Mouse (Mus musculus) embryonic fibroblast, embryonic 13.5 days (primary cell): ENCODE data around the gene Nudt17. TPM values are rescaled to one million over a fixed set of nuclear protein-coding genes. Genes with fewer than 3 reads are reported as not detected.

Source experiments
- H3K27ac ChIP-seq: 2 replicates; pipeline ENCODE4 v1.5.1; 2012; ENCODE audit warnings: low read length, control low read depth, inconsistent platforms; ENCODE audit not compliant: insufficient read depth
- H3K4me1 ChIP-seq: 2 replicates; pipeline ENCODE4 v1.6.1; 2011; ENCODE audit warnings: low read length; ENCODE audit not compliant: control insufficient read depth, insufficient read depth
- H3K4me3 ChIP-seq: 2 replicates; pipeline ENCODE4 v1.5.1; 2011; ENCODE audit warnings: mild to moderate bottlenecking, control low read depth, low read length; ENCODE audit not compliant: insufficient read depth
- CTCF ChIP-seq: IDR thresholded peaks from 2 replicates; pipeline ENCODE4 v1.5.1; 2011; ENCODE audit warnings: mild to moderate bottlenecking, control low read depth, low read length, moderate library complexity, borderline replicate concordance; ENCODE audit not compliant: insufficient read depth
- POLR2A ChIP-seq: IDR thresholded peaks from 2 replicates; pipeline ENCODE4 v1.6.1; 2011; ENCODE audit warnings: low read depth, mild to moderate bottlenecking, control low read depth, low read length, moderate library complexity
- polyA plus RNA-seq: library from polyadenylated mRNA; stranded (reverse); fragments of >200 nt; gene quantifications from 2 replicates; pipeline ENCODE4 v1.2.4, GENCODE M21; 2011; ENCODE audit warnings: low read depth; ENCODE audit not compliant: missing spikeins, insufficient read length

Nudt17 gene
- polyA plus RNA-seq, 1 experiment = 4.4 TPM

- TF ChIP-seq CTCF = no peak
- no peak for TF ChIP-seq POLR2A
- H3K27ac ChIP-seq = no peak overlapping the region
- no peak overlapping the region for H3K4me3 ChIP-seq
- H3K4me1 ChIP-seq = peaks cover 6% of the 10 kb centered on the region; the same call in 1 of the 2 replicates
Measured at GRCm38 (mm10) chr3:96730785-96731184, 22.4 kb upstream of the Nudt17 start.

GRCm38 (mm10) chr3:96729403-96729784 lies 21.0 kb upstream of the Nudt17 start:
- Histone ChIP-seq H3K4me3 (no peak overlapping the region; the same call in 1 of the 2 replicates), H3K4me1 (peaks cover 6% of the 10 kb centered on the region; the same call in 1 of the 2 replicates), H3K27ac (no peak overlapping the region)
- no peak for TF ChIP-seq POLR2A

GRCm38 (mm10) chr3:96728634-96729402 lies 20.5 kb upstream of the Nudt17 start:
- H3K27ac ChIP-seq = peak overlapping the region; percentile 70
- H3K4me1 ChIP-seq = peaks cover 6% of the 10 kb centered on the region; the same call in 1 of the 2 replicates
- peak overlapping the region; percentile 88 for H3K4me3 ChIP-seq
- TF ChIP-seq POLR2A = no peak
- TF ChIP-seq CTCF = no peak

- Histone ChIP-seq H3K4me1 (peaks cover 6% of the 10 kb centered on the region; the same call in 1 of the 2 replicates), H3K27ac (peak overlapping the region; percentile 70), H3K4me3 (peak overlapping the region; percentile 88)
- TF ChIP-seq CTCF (no peak), POLR2A (no peak)
Measured at GRCm38 (mm10) chr3:96727828-96728633, 19.7 kb upstream of the Nudt17 start.

GRCm38 (mm10) chr3:96727343-96727827 lies 19.0 kb upstream of the Nudt17 start, which contains the start of the genes Polr3c and Rnf115:
Gene Polr3c (minus strand): TSS chr3:96727628.
Gene Rnf115 (plus strand): TSS chr3:96727664.
- TF ChIP-seq CTCF = no peak
- peak; percentile 81 for TF ChIP-seq POLR2A
- Histone ChIP-seq H3K27ac (peak within 1 kb of the TSS; percentile 70), H3K4me3 (peak within 1 kb of the TSS; percentile 94), H3K4me1 (peaks cover 6% of the 10 kb centered on the region; the same call in 1 of the 2 replicates)

GRCm38 (mm10) chr3:96719173-96719572 lies 10.8 kb upstream of the Nudt17 start:
- Histone ChIP-seq H3K4me1 (no peaks in the 10 kb centered on the region), H3K27ac (no peak overlapping the region)

GRCm38 (mm10) chr3:96715854-96716253 lies 7.5 kb upstream of the Nudt17 start:
- TF ChIP-seq POLR2A = no peak
- Histone ChIP-seq H3K4me1 (no peaks in the 10 kb centered on the region), H3K4me3 (no peak overlapping the region), H3K27ac (no peak overlapping the region)

More at GRCm38 (mm10) chr3:96719173-96719572, 10.8 kb upstream of the Nudt17 start:
- TF ChIP-seq CTCF (peak; percentile 39; the same call in 1 of the 2 replicates), POLR2A (no peak)
- H3K4me3 ChIP-seq = no peak overlapping the region

GRCm38 (mm10) chr3:96714286-96714685 lies 5.9 kb upstream of the Nudt17 start:
- TF ChIP-seq POLR2A (no peak), CTCF (no peak)
- Histone ChIP-seq H3K27ac (no peak overlapping the region), H3K4me1 (no peaks in the 10 kb centered on the region), H3K4me3 (no peak overlapping the region)

GRCm38 (mm10) chr3:96708684-96709064 lies 312 bp upstream of the Nudt17 start:
- Histone ChIP-seq H3K4me3 (no peak overlapping the region), H3K4me1 (no peaks in the 10 kb centered on the region), H3K27ac (no peak overlapping the region)
- TF ChIP-seq CTCF (no peak), POLR2A (no peak)
